Mouse (Mus musculus) erythroblast, embryonic 14.5 days (primary cell): ENCODE data around the gene Gm7075.

Experiments
- GATA1 ChIP-seq: IDR thresholded peaks from 2 replicates; pipeline ENCODE4 v1.6.1; 2012; ENCODE audit warnings: low read length, inconsistent platforms, mixed read lengths
- TAL1 ChIP-seq: IDR thresholded peaks from 3 replicates; pipeline ENCODE4 v1.6.1; 2012; ENCODE audit warnings: low read length, inconsistent platforms, mixed read lengths

GRCm38 (mm10) chr10:63432887-63433286 lies 11.3 kb upstream of the Gm7075 start:
- TF ChIP-seq TAL1 (no peak), GATA1 (no peak)
